Mouse (Mus musculus) embryonic facial prominence, embryonic 12.5 days (tissue): Measurements from ENCODE around the gene Rarres2. TPM values are rescaled to one million over a fixed set of nuclear protein-coding genes. Genes with fewer than 3 reads are reported as not detected.

Source experiments
- ATAC-seq: fragments of 200-750 bp; cut with Nextera tagmentation; 2 replicates; pipeline ENCODE4 v1.8.0; 2017; ENCODE audit not compliant: insufficient number of reproducible peaks, insufficient read depth, low FRiP score, low TSS enrichment
- H3K27ac ChIP-seq: fragments of 300-500 bp; sonication (generic); 2 replicates; pipeline ENCODE4 v1.5.1; 2016; ENCODE audit warnings: mild to moderate bottlenecking
- H3K27me3 ChIP-seq: fragments of 300-500 bp; sonication (generic); 2 replicates; pipeline ENCODE4 v1.6.1; 2016; ENCODE audit warnings: mild to moderate bottlenecking, moderate library complexity
- H3K36me3 ChIP-seq: fragments of 300-500 bp; sonication (generic); 2 replicates; pipeline ENCODE4 v1.6.1; 2016; ENCODE audit warnings: mild to moderate bottlenecking
- H3K4me1 ChIP-seq: fragments of 300-500 bp; sonication (generic); 2 replicates; pipeline ENCODE4 v1.6.1; 2016
- H3K4me2 ChIP-seq: fragments of 300-500 bp; sonication (generic); replicated peaks from 2 replicates; pipeline ENCODE4 v1.6.1; 2016; ENCODE audit warnings: mild to moderate bottlenecking, moderate library complexity
- H3K4me3 ChIP-seq: fragments of 300-500 bp; sonication (generic); 2 replicates; pipeline ENCODE4 v1.5.1; 2016; ENCODE audit warnings: mild to moderate bottlenecking
- H3K9ac ChIP-seq: fragments of 300-500 bp; sonication (generic); 2 replicates; pipeline ENCODE4 v1.6.1; 2016; ENCODE audit warnings: mild to moderate bottlenecking, moderate library complexity
- H3K9me3 ChIP-seq: fragments of 300-500 bp; sonication (generic); 2 replicates; pipeline ENCODE4 v1.6.1; 2016; ENCODE audit warnings: mild to moderate bottlenecking, moderate library complexity
- WGBS: fragments of 180-500 bp; shearing (Covaris S2); methylation state at CpG from one replicate; pipeline ENCODE4 v1.1.7; 2016; 5-methylcytosine and 5-hydroxymethylcytosine counted together
- polyA plus RNA-seq: library from polyadenylated mRNA; unstranded; fragments of >200 nt; fragmentation: Nextera tagmentation; extraction: Ambion mirVana; gene quantifications from 2 replicates; pipeline ENCODE4 v1.2.1, GENCODE M21; 2016

Rarres2 gene
- polyA plus RNA-seq = 6.9 TPM in 2 replicates

DNA sequence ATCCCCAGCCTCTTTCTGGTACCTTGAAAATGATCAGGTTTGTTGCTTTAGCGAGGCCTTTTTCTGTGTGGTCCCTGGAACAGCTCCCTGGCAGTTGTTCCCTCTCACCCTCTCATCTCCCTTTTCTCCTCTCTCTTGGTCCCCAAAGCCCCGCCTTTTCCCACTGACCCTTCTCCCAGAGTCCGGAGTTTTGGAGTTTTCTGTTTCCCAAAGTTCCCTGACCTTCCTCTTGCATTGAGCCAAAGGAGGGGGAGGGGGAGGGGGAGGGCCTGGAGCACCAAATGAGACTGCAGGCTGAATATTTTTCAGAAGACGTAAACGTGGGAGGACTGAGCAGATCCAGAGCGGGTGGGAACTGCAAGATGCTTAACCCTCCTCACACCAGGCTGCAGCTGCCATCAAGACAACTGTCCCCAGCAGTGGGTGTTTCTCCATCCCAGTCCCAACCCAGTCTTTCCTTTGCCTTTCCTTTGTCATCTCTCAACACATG lies at the start of gene Rarres2:
TSS of gene Rarres2 (minus strand) at position 218 of the 490 bp plus-strand sequence.
- no peaks in the 10 kb centered on the region for H3K27me3 ChIP-seq
- ATAC-seq = 0 out of 2 replicates have a peak, but pooled peaks have one; percentile 36
- no peak within 1 kb of the TSS for H3K4me3 ChIP-seq
- H3K9me3 ChIP-seq = no peaks in the 10 kb centered on the region
- WGBS = 12% methylated on average over 6 of the region's 6 CpGs
- H3K4me2 ChIP-seq = no peak within 1 kb of the TSS
- H3K4me1 ChIP-seq = peaks cover 10% of the 10 kb centered on the region
- H3K36me3 ChIP-seq = peaks cover 4% of the 10 kb centered on the region; the same call in 1 of the 2 replicates
- H3K9ac ChIP-seq = no peak within 1 kb of the TSS
- H3K27ac ChIP-seq = 0 out of 2 replicates have a peak within 1 kb of the TSS, but pooled peaks have one; percentile 11

DNA sequence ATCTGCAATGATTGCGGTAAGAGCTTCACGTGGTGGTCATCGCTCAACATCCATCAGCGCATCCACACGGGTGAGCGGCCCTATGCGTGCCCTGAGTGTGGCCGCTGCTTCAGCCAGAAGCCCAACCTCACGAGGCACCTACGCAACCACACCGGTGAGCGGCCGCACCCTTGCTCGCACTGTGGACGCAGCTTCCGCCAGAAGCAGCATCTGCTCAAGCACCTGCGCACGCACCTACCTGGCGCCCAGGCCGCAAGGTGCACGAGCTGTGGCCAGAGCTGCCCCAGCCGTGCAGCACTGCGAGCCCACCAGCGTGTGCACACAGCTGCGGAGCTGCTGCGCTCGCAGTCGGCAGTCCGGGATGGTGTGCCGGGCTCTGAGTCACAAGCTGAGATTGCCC lies 47.4 kb upstream of the Rarres2 start:
- Histone ChIP-seq H3K36me3 (peaks cover 31% of the 10 kb centered on the region), H3K27ac (no peak overlapping the region), H3K9ac (no peak overlapping the region), H3K4me2 (no peak overlapping the region), H3K9me3 (no peaks in the 10 kb centered on the region), H3K4me1 (no peaks in the 10 kb centered on the region), H3K4me3 (no peak overlapping the region), H3K27me3 (no peaks in the 10 kb centered on the region)
- ATAC-seq = no peak
- WGBS = 94% methylated on average over 30 of the region's 30 CpGs

GRCm38 (mm10) chr6:48614756-48615155 lies 42.2 kb upstream of the Rarres2 start:
- Histone ChIP-seq H3K9me3 (no peaks in the 10 kb centered on the region), H3K9ac (no peak overlapping the region), H3K4me1 (no peaks in the 10 kb centered on the region), H3K27me3 (no peaks in the 10 kb centered on the region), H3K4me3 (no peak overlapping the region), H3K27ac (no peak overlapping the region), H3K4me2 (no peak overlapping the region), H3K36me3 (peaks cover 22% of the 10 kb centered on the region)
- WGBS = 89% methylated on average over 5 of the region's 5 CpGs
- no peak for ATAC-seq

GRCm38 (mm10) chr6:48613464-48613863 lies 40.9 kb upstream of the Rarres2 start:
- peaks cover 14% of the 10 kb centered on the region for H3K36me3 ChIP-seq
- H3K4me2 ChIP-seq = no peak overlapping the region
- no peak overlapping the region for H3K27ac ChIP-seq
- ATAC-seq = no peak
- no peaks in the 10 kb centered on the region for H3K9me3 ChIP-seq
- H3K4me1 ChIP-seq = no peaks in the 10 kb centered on the region
- no peak overlapping the region for H3K9ac ChIP-seq
- 90% methylated on average over 4 of the region's 4 CpGs for WGBS
- H3K27me3 ChIP-seq = no peaks in the 10 kb centered on the region
- H3K4me3 ChIP-seq = no peak overlapping the region

DNA sequence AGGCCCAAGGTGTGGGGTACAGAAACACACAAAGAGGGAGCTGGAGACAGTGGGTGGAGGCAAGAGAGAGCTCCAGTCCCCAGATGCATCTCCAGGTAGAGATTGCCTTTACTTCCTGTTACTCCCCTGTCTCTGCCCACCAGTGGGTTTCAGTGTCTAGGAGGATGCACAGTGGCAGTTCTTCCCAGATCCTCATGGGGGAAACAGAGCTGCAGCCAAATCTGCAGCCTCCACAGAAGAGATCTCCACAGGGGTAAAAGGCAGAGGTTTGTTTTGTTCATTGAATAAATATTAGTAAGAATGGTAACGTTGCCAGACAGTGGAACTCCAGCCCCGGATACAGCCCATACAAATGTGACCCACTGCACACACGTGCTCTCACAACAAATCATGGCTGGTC lies 38.1 kb upstream of the Rarres2 start:
- Histone ChIP-seq H3K36me3 (peaks cover 12% of the 10 kb centered on the region), H3K9ac (no peak overlapping the region), H3K9me3 (no peaks in the 10 kb centered on the region), H3K4me3 (no peak overlapping the region), H3K27ac (no peak overlapping the region), H3K27me3 (no peaks in the 10 kb centered on the region), H3K4me1 (no peaks in the 10 kb centered on the region), H3K4me2 (no peak overlapping the region)
- no peak for ATAC-seq
- WGBS = 79% methylated on average over 3 of the region's 3 CpGs

DNA sequence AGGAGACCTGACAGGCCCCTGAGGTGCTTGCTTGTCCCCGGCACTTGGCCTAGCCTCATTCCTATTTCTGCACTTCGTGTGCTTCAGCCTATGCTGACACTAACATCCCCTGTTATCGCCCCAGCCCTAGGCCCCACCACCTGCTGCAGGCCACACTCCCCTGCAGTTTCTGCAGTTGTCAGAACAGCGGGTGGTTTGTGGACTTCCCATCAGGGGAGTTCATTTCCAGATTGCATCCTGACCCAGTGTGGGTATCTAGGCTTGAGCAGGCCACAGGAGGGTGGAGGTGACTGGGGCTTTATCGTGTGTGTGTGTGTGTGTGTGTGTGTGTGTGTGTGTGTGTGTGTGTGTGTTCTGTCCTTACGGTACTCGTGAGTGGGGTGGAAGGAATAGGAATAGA lies 36.9 kb upstream of the Rarres2 start:
- Histone ChIP-seq H3K9me3 (no peaks in the 10 kb centered on the region), H3K4me1 (no peaks in the 10 kb centered on the region), H3K27me3 (no peaks in the 10 kb centered on the region), H3K27ac (no peak overlapping the region), H3K4me2 (no peak overlapping the region), H3K36me3 (peaks cover 16% of the 10 kb centered on the region), H3K9ac (no peak overlapping the region), H3K4me3 (no peak overlapping the region)
- WGBS = 71% methylated on average over 7 of the region's 7 CpGs
- ATAC-seq = no peak

DNA sequence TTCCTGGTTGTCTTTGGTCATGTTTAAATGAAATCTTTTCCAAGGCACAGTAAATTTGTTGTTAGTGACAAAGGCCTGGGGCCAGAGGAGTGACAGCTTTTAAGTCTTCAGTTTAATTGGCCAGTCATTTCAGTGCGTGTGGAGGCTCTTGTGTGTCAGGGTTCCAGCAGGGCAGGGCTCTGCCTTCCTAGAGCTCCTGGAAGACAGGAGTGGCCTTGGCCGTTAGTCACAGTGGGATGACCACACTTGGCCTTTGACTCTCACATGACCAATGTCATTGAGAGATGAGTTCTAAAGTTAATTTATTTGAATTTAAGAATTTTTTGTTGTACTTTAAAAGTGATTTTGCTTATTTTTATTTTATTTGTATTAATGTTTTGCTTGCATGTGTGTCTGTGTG lies 35.5 kb upstream of the Rarres2 start:
- no peak for ATAC-seq
- H3K9ac ChIP-seq = no peak overlapping the region
- H3K27me3 ChIP-seq = no peaks in the 10 kb centered on the region
- WGBS = 64% methylated on average over 2 of the region's 2 CpGs
- no peaks in the 10 kb centered on the region for H3K9me3 ChIP-seq
- H3K4me1 ChIP-seq = no peaks in the 10 kb centered on the region
- no peak overlapping the region for H3K27ac ChIP-seq
- no peak overlapping the region for H3K4me2 ChIP-seq
- H3K4me3 ChIP-seq = no peak overlapping the region
- 0 out of 2 replicates have a peak, but pooled peaks cover 6% of the 10 kb centered on the region for H3K36me3 ChIP-seq

DNA sequence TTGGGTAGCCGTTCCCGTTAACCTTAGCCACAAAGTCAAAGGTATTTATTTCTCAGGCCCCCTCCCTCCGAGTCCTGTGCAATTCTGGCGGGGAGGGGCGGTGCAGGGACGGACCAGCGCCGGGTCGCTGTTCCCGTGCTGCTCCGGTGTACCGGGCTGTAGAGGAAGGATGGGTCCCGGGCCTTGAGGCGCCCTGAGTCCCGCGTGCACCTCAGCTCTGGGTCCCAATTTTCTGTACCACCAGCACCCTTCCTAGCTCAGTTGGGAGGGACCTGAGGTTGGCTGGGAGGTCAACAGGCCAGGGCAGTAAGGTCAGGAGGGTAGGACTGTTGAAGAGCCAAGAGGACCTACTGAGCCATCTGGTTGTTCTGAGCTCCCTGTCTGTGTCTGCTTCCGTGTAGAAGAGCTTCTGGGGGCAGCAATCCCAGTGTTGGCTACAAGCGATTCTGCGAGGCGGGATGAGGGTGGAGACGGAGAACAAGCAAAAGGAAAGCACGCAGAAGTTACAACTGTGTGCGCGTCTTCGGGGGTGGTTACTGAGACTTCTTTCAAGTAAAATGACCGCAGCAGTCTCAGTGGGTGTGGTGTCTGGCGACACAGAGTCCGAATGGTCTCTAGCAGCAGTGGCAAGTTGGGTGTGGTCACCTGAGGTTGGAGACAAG lies 29.6 kb upstream of the Rarres2 start:
- H3K4me1 ChIP-seq = peaks cover 5% of the 10 kb centered on the region; the same call in 1 of the 2 replicates
- H3K9me3 ChIP-seq = peaks cover 14% of the 10 kb centered on the region
- ATAC-seq = peak; percentile 73
- peak overlapping the region; percentile 72 for H3K9ac ChIP-seq
- H3K27me3 ChIP-seq = no peaks in the 10 kb centered on the region
- H3K36me3 ChIP-seq = peaks cover 31% of the 10 kb centered on the region
- H3K27ac ChIP-seq = peak overlapping the region; percentile 52
- 4% methylated on average over 28 of the region's 28 CpGs for WGBS
- H3K4me3 ChIP-seq = peak overlapping the region; percentile 60
- H3K4me2 ChIP-seq = peak overlapping the region; percentile 81

DNA sequence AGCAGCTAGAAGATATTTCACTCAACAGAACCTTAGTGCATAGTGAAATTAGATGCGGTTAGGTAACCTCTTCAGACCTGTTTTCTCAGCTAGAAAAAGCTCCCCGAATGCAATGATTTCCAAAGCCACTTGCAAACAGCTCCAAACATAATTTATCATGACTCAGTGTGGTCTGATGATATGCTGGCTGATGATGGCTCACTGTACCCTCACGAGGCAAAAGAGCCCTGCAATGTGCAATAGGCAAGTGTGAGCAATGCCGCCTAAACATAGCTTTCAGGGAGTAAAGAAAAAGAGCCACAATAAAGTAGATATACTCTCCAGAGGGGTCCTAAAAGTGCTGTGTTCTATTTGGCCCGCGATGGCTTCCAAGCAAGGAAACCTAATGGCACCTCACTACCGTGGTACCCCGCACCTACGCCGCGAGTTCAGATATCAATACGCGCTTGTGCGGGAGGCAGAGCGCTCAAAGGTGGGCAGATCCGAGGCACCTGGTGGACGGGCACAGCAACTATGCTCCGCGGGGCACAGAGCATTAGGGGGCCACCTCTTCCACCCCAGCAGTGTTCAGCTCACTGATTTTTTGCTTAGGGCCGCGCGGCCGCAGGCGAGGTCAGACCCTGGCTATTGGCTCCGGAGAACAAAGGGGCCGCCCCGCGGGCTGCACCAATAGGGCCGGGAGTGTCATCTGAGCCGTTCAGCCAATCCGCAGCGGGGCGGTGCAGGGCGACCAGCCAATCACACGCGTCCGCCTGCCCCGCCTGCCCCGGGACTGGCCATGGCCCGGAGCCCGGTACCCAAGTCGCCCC lies 28.9 kb upstream of the Rarres2 start, which contains the start of gene Zfp775:
TSS of gene Zfp775 (plus strand) at position 793 of the 809 bp plus-strand sequence.
- peak within 1 kb of the TSS; percentile 71 for H3K27ac ChIP-seq
- H3K4me3 ChIP-seq = peak within 1 kb of the TSS; percentile 60
- peaks cover 5% of the 10 kb centered on the region; the same call in 1 of the 2 replicates for H3K4me1 ChIP-seq
- H3K27me3 ChIP-seq = no peaks in the 10 kb centered on the region
- peak; percentile 98 for ATAC-seq
- peak within 1 kb of the TSS; percentile 72 for H3K9ac ChIP-seq
- H3K9me3 ChIP-seq = peaks cover 21% of the 10 kb centered on the region
- 6% methylated on average over 42 of the region's 42 CpGs for WGBS
- peak within 1 kb of the TSS; percentile 81 for H3K4me2 ChIP-seq
- peaks cover 38% of the 10 kb centered on the region for H3K36me3 ChIP-seq

GRCm38 (mm10) chr6:48600594-48600993 lies 28.0 kb upstream of the Rarres2 start:
- H3K4me3 ChIP-seq = no peak overlapping the region
- no peak overlapping the region for H3K27ac ChIP-seq
- peaks cover 5% of the 10 kb centered on the region; the same call in 1 of the 2 replicates for H3K4me1 ChIP-seq
- H3K9me3 ChIP-seq = peaks cover 29% of the 10 kb centered on the region
- H3K36me3 ChIP-seq = peaks cover 47% of the 10 kb centered on the region
- no peaks in the 10 kb centered on the region for H3K27me3 ChIP-seq
- 86% methylated on average over 1 of the region's 1 CpGs for WGBS
- no peak for ATAC-seq
- no peak overlapping the region for H3K9ac ChIP-seq
- no peak overlapping the region for H3K4me2 ChIP-seq

GRCm38 (mm10) chr6:48597233-48597625 lies 24.6 kb upstream of the Rarres2 start:
- no peak for ATAC-seq
- 96% methylated on average over 27 of the region's 27 CpGs for WGBS
- Histone ChIP-seq H3K9ac (no peak overlapping the region), H3K27ac (no peak overlapping the region), H3K4me2 (no peak overlapping the region), H3K9me3 (peaks cover 29% of the 10 kb centered on the region), H3K36me3 (peaks cover 44% of the 10 kb centered on the region), H3K27me3 (no peaks in the 10 kb centered on the region), H3K4me1 (peaks cover 15% of the 10 kb centered on the region), H3K4me3 (no peak overlapping the region)
